Mouse (Mus musculus) cerebellum, adult 2 months (tissue): Measurements from ENCODE around the gene Fam229a.

ENCODE experiments used
- CTCF ChIP-seq: fragments of 200-500 bp; IDR thresholded peaks from 2 replicates; pipeline ENCODE4 v1.5.1; 2011; ENCODE audit warnings: low read depth, mild to moderate bottlenecking, control low read depth, low read length, moderate library complexity, borderline replicate concordance; ENCODE audit not compliant: insufficient read depth
- POLR2A ChIP-seq: fragments of 200-500 bp; IDR thresholded peaks from 2 replicates; pipeline ENCODE4 v1.6.1; 2011; ENCODE audit warnings: low read length, control low read depth, borderline replicate concordance; ENCODE audit not compliant: insufficient read depth

DNA sequence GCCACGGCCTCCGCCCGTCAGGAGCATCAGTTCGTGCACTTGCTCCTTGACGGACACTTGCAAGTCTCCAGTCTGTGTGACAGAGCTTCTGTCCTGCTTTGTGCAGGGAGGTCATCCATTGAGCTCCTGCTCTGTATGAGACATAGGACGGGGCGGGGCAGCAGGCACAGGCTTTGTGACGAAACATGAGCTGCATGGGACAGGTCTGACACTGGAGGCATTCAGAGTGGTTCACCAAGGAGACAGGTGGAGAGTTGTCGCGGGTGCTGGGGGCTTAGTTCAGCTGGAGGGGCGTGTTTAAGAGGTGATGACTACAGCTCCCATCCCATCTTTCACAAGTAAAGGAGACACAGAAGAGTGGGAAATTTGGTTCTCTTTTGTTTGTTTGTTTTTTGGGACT is 14.9 kb upstream of the Fam229a start:
- TF ChIP-seq POLR2A (no peak), CTCF (no peak)
